Mouse (Mus musculus) myocyte (in vitro differentiated cells): ENCODE results near the gene Bag1. TPM values are rescaled to one million over a fixed set of nuclear protein-coding genes. Genes with fewer than 3 reads are reported as not detected.

ENCODE experiments used
- H3K27me3 ChIP-seq: one replicate; pipeline ENCODE4 v1.6.1; 2011; ENCODE audit not compliant: control insufficient read depth, insufficient read depth, insufficient read length
- H3K36me3 ChIP-seq: one replicate; pipeline ENCODE4 v1.6.1; 2011; ENCODE audit not compliant: control insufficient read depth, insufficient read depth
- H3K4me2 ChIP-seq: one replicate; pipeline ENCODE4 v1.6.1; 2011; ENCODE audit warnings: low read depth, control low read depth
- H3K4me3 ChIP-seq: one replicate; pipeline ENCODE4 v1.5.1; 2011; ENCODE audit warnings: mild to moderate bottlenecking, control low read depth, moderate library complexity
- H3K79me2 ChIP-seq: one replicate; pipeline ENCODE4 v1.6.1; 2011; ENCODE audit not compliant: control insufficient read depth, insufficient read depth
- H3ac ChIP-seq: one replicate; pipeline ENCODE4 v1.6.1; 2011; ENCODE audit not compliant: control insufficient read depth, insufficient read length
- CEBPB ChIP-seq: IDR thresholded peaks from 2 replicates; pipeline ENCODE4 v1.6.1; 2011; ENCODE audit warnings: mild to moderate bottlenecking, moderate library complexity; ENCODE audit not compliant: poor library complexity, insufficient read depth, severe bottlenecking
- E2F4 ChIP-seq: IDR thresholded peaks from one replicate; pipeline ENCODE4 v1.6.1; 2011; ENCODE audit warnings: mild to moderate bottlenecking, control low read depth, moderate library complexity; ENCODE audit not compliant: insufficient read depth
- MAX ChIP-seq: IDR thresholded peaks from one replicate; pipeline ENCODE4 v1.6.1; 2011; ENCODE audit warnings: low read depth, mild to moderate bottlenecking, control low read depth
- MYOD1 ChIP-seq, 3 experiments: IDR thresholded peaks; one replicate each; pipeline ENCODE4 v1.6.1; 2011; ENCODE audit warnings: control low read depth in 2 of 3, low read depth in 2 of 3, mild to moderate bottlenecking in 2 of 3, moderate library complexity in 1 of 3; ENCODE audit not compliant: insufficient read length in 2 of 3, control insufficient read depth in 1 of 3
- MYOG ChIP-seq, 3 experiments: IDR thresholded peaks; one replicate each; pipeline ENCODE4 v1.6.1; 2011; ENCODE audit warnings: control low read depth in 2 of 3, low read depth in 2 of 3, mild to moderate bottlenecking in 2 of 3; ENCODE audit not compliant: insufficient read length in 2 of 3, control insufficient read depth in 1 of 3, insufficient read depth in 1 of 3
- POLR2A ChIP-seq: IDR thresholded peaks from one replicate; pipeline ENCODE4 v1.6.1; 2011; ENCODE audit warnings: low read depth, mild to moderate bottlenecking, control low read depth, moderate library complexity; ENCODE audit not compliant: insufficient read length
- POLR2AphosphoS2 ChIP-seq: IDR thresholded peaks from one replicate; pipeline ENCODE4 v1.6.1; 2011; ENCODE audit warnings: low read depth, control low read depth; ENCODE audit not compliant: insufficient read length
- REST ChIP-seq: IDR thresholded peaks from one replicate; pipeline ENCODE4 v1.6.1; 2011; ENCODE audit warnings: mild to moderate bottlenecking, control low read depth, moderate library complexity; ENCODE audit not compliant: insufficient read depth, insufficient read length
- SRF ChIP-seq: IDR thresholded peaks from one replicate; pipeline ENCODE4 v1.6.1; 2011; ENCODE audit warnings: low read depth; ENCODE audit not compliant: control insufficient read depth, insufficient read length
- TCF12 ChIP-seq: IDR thresholded peaks from one replicate; pipeline ENCODE4 v1.6.1; 2011; ENCODE audit warnings: mild to moderate bottlenecking, control low read depth; ENCODE audit not compliant: poor library complexity, insufficient read depth, severe bottlenecking
- TCF3 ChIP-seq: IDR thresholded peaks from one replicate; pipeline ENCODE4 v1.6.1; 2011; ENCODE audit warnings: low read depth, control low read depth; ENCODE audit not compliant: insufficient read length
- USF1 ChIP-seq: IDR thresholded peaks from one replicate; pipeline ENCODE4 v1.6.1; 2011; ENCODE audit warnings: low read depth, mild to moderate bottlenecking, control low read depth, moderate library complexity
- polyA plus RNA-seq: library from polyadenylated mRNA; unstranded; fragments of >200 nt; fragmentation: generic; extraction: Trizol; gene quantifications from one replicate; pipeline ENCODE4 v1.2.1, GENCODE M21; 2012; ENCODE audit warnings: missing spikeins

Gene Bag1
- polyA plus RNA-seq, 1 experiment, result 330 TPM

GRCm38 (mm10) chr4:40919785-40920184, 28.3 kb downstream of the Bag1 start, which contains the start of gene Spink4:
TSS of gene Spink4 (plus strand) at chr4:40920052.
- no peak within 1 kb of the TSS for H3ac ChIP-seq
- H3K36me3 ChIP-seq, result no peaks in the 10 kb centered on the region
- no peak within 1 kb of the TSS for H3K4me3 ChIP-seq
- peaks cover 4% of the 10 kb centered on the region for H3K27me3 ChIP-seq
- no peak for TF ChIP-seq E2F4
- no peak for TF ChIP-seq POLR2A
- TF ChIP-seq TCF3, result no peak
- TF ChIP-seq MYOG (IDR thresholded peaks at IDR 0.05; ENCODE audit: control insufficient read depth in 1 of 3, insufficient read depth in 1 of 3, insufficient read length in 2 of 3, low read depth in 2 of 3), result peak in 2 of 3 experiments; percentile 28 to 63
- peak in 1 of 3 experiments; percentile 73 for TF ChIP-seq MYOD1 (IDR thresholded peaks at IDR 0.05; ENCODE audit: control insufficient read depth in 1 of 3, insufficient read length in 2 of 3, low read depth in 2 of 3)
- no peak for TF ChIP-seq SRF
- no peak for TF ChIP-seq POLR2AphosphoS2
- no peak for TF ChIP-seq USF1
- no peak for TF ChIP-seq MAX
- no peak for TF ChIP-seq REST
- TF ChIP-seq CEBPB, result no peak
- peak; percentile 7 for TF ChIP-seq TCF12
- H3K4me2 ChIP-seq, result peak within 1 kb of the TSS; percentile 31
- H3K79me2 ChIP-seq, result no peaks in the 10 kb centered on the region

GRCm38 (mm10) chr4:40916592-40917155, 31.4 kb downstream of the Bag1 start:
- no peaks in the 10 kb centered on the region for H3K36me3 ChIP-seq
- H3K27me3 ChIP-seq, result no peaks in the 10 kb centered on the region
- TF ChIP-seq MYOG (IDR thresholded peaks at IDR 0.05; ENCODE audit: control insufficient read depth in 1 of 3, insufficient read depth in 1 of 3, insufficient read length in 2 of 3, low read depth in 2 of 3), result no peak
- no peak for TF ChIP-seq MAX
- no peak for TF ChIP-seq REST
- no peak for TF ChIP-seq POLR2AphosphoS2
- no peak overlapping the region for H3K4me3 ChIP-seq
- H3K4me2 ChIP-seq, result no peak overlapping the region
- no peak overlapping the region for H3ac ChIP-seq
- no peaks in the 10 kb centered on the region for H3K79me2 ChIP-seq

GRCm38 (mm10) chr4:40915947-40916346, 32.1 kb downstream of the Bag1 start:
- peak overlapping the region; percentile 16 for H3K4me2 ChIP-seq
- no peak overlapping the region for H3K4me3 ChIP-seq
- H3K36me3 ChIP-seq, result no peaks in the 10 kb centered on the region
- H3K79me2 ChIP-seq, result no peaks in the 10 kb centered on the region
- H3K27me3 ChIP-seq, result no peaks in the 10 kb centered on the region
- H3ac ChIP-seq, result no peak overlapping the region
- TF ChIP-seq MYOG (IDR thresholded peaks at IDR 0.05; ENCODE audit: control insufficient read depth in 1 of 3, insufficient read depth in 1 of 3, insufficient read length in 2 of 3, low read depth in 2 of 3) (peak in 1 of 3 experiments; percentile 26), TCF12 (no peak), MAX (no peak), REST (no peak), E2F4 (no peak), MYOD1 (IDR thresholded peaks at IDR 0.05; ENCODE audit: control insufficient read depth in 1 of 3, insufficient read length in 2 of 3, low read depth in 2 of 3) (peak in 1 of 3 experiments; percentile 8)

- TF ChIP-seq CEBPB (peak; percentile 58; the same call in 1 of the 2 replicates), MYOD1 (IDR thresholded peaks at IDR 0.05; ENCODE audit: control insufficient read depth in 1 of 3, insufficient read length in 2 of 3, low read depth in 2 of 3) (no peak)
- Histone ChIP-seq H3K36me3 (no peaks in the 10 kb centered on the region), H3K79me2 (no peaks in the 10 kb centered on the region), H3ac (no peak overlapping the region), H3K4me2 (no peak overlapping the region), H3K27me3 (no peaks in the 10 kb centered on the region), H3K4me3 (no peak overlapping the region)
These were observed 33.7 kb downstream of the Bag1 start for GRCm38 (mm10) chr4:40914287-40914867.

GRCm38 (mm10) chr4:40908261-40908969, 39.7 kb downstream of the Bag1 start:
- no peak overlapping the region for H3K4me2 ChIP-seq
- no peaks in the 10 kb centered on the region for H3K79me2 ChIP-seq
- no peak overlapping the region for H3K4me3 ChIP-seq
- no peaks in the 10 kb centered on the region for H3K27me3 ChIP-seq
- no peaks in the 10 kb centered on the region for H3K36me3 ChIP-seq
- TF ChIP-seq MAX, result no peak
- peak in 1 of 3 experiments; percentile 20 for TF ChIP-seq MYOG (IDR thresholded peaks at IDR 0.05; ENCODE audit: control insufficient read depth in 1 of 3, insufficient read depth in 1 of 3, insufficient read length in 2 of 3, low read depth in 2 of 3)
- TF ChIP-seq POLR2AphosphoS2, result no peak
- no peak for TF ChIP-seq USF1
- no peak overlapping the region for H3ac ChIP-seq
